Mouse (Mus musculus): Measurements from ENCODE around the gene Thra.

GRCm38 (mm10) chr11:98766346-98766745 lies 25.9 kb downstream of the Thra start:
- TF ChIP-seq POLR2A (IDR thresholded peaks at IDR 0.05; ENCODE audit: insufficient read depth, low read depth, low read length) (no peak), CTCF (IDR thresholded peaks at IDR 0.05; ENCODE audit: insufficient read depth, low read depth, low read length) (no peak)

Measured in olfactory bulb, adult 2 months (tissue).